Mouse (Mus musculus) cerebral cortex, adult 2 months (tissue): ENCODE results near the gene Oma1.

Experiments used
- WGBS: fragments of 180-500 bp; shearing (Covaris S2); methylation state at CpG from one replicate; pipeline ENCODE4 v1.1.7; 2018; 5-methylcytosine and 5-hydroxymethylcytosine counted together

The Oma1 gene

GRCm38 (mm10) chr4:103357457-103357856 lies 43.8 kb downstream of the Oma1 start:
- 83% methylated on average over 3 of the region's 3 CpGs for WGBS

GRCm38 (mm10) chr4:103358941-103359448 lies 45.4 kb downstream of the Oma1 start:
- WGBS = 90% methylated on average over 9 of the region's 9 CpGs

- WGBS = 93% methylated on average over 5 of the region's 5 CpGs
Measured at GRCm38 (mm10) chr4:103382171-103382570, 68.6 kb downstream of the Oma1 start.

- WGBS = 82% methylated on average over 4 of the region's 4 CpGs
Measured at GRCm38 (mm10) chr4:103385031-103385430, 71.4 kb downstream of the Oma1 start.

- 87% methylated on average over 4 of the region's 4 CpGs for WGBS
Measured at GRCm38 (mm10) chr4:103385835-103386787, 72.5 kb downstream of the Oma1 start.

- WGBS = 56% methylated on average over 3 of the region's 3 CpGs
Measured at GRCm38 (mm10) chr4:103387292-103387691, 73.7 kb downstream of the Oma1 start.

- WGBS = 81% methylated on average over 8 of the region's 8 CpGs
Measured at GRCm38 (mm10) chr4:103388530-103389178, 75.0 kb downstream of the Oma1 start.

- WGBS = 65% methylated on average over 3 of the region's 3 CpGs
Measured at GRCm38 (mm10) chr4:103389583-103389982, 76.0 kb downstream of the Oma1 start.

- WGBS = 84% methylated on average over 2 of the region's 2 CpGs
Measured at GRCm38 (mm10) chr4:103390499-103390898, 76.9 kb downstream of the Oma1 start.

- 85% methylated on average over 4 of the region's 4 CpGs for WGBS
Measured at GRCm38 (mm10) chr4:103395066-103395465, 81.5 kb downstream of the Oma1 start.

- WGBS = 84% methylated on average over 9 of the region's 9 CpGs
Measured at GRCm38 (mm10) chr4:103395905-103396304, 82.3 kb downstream of the Oma1 start.

- 92% methylated on average over 4 of the region's 4 CpGs for WGBS
Measured at GRCm38 (mm10) chr4:103396876-103397275, 83.3 kb downstream of the Oma1 start.

- WGBS = 77% methylated on average over 4 of the region's 4 CpGs
Measured at GRCm38 (mm10) chr4:103402581-103402980, 89.0 kb downstream of the Oma1 start.

- WGBS = 67% methylated on average over 3 of the region's 3 CpGs
Measured at GRCm38 (mm10) chr4:103405321-103405720, 91.7 kb downstream of the Oma1 start.

GRCm38 (mm10) chr4:103410217-103410799 lies 96.7 kb downstream of the Oma1 start:
- 49% methylated on average over 4 of the region's 4 CpGs for WGBS
